Mouse (Mus musculus): ENCODE results near the gene Asb18.
A peak's percentile ranks its signal among the peaks of the same experiment; 100 is the strongest.

Gene Asb18

DNA sequence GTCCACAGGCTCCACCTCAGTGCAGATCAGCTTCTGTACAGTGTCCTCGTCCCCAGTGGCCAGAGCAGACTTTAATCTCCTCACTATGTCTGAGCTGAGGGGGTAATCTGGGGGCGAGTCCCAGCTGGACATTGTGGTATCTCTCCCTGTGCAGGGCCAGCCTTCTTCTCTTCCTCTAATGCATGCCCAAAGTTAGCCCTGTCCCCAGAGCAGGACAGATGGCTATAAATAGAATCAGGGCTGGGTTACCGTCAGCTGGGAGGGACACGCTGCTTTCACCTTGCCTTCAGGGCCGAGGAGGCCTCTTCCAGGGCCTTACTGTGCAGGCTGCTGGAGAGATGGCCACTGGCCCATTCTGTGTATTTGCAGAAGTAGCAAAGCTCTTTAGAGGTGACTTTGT lies at the start of gene Asb18:
TSS of gene Asb18 (minus strand) at position 221 of the 400 bp plus-strand sequence.
- no peak for DNase-seq (ENCODE audit: low spot score)

DNA sequence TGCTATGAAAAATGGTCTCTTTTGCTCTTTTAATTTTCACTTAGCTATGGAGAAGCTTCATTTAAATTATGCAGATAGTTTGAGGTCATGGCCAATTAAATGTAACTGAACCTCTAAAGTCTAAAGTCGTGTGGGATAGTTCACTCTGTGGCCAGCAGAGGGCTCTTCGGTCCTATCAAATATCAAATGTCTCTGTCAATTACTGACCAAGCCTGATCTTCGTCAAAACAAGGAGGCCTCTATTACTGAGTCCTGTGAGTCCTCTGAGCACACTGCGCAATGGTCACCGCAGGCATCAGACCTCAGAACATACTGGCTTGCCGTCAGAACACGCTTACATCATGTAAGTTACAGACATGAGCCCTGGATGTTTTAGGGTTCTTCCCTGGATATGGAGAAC lies 46.1 kb upstream of the Asb18 start:
- DNase-seq (ENCODE audit: low spot score) = peak; percentile 75

DNA sequence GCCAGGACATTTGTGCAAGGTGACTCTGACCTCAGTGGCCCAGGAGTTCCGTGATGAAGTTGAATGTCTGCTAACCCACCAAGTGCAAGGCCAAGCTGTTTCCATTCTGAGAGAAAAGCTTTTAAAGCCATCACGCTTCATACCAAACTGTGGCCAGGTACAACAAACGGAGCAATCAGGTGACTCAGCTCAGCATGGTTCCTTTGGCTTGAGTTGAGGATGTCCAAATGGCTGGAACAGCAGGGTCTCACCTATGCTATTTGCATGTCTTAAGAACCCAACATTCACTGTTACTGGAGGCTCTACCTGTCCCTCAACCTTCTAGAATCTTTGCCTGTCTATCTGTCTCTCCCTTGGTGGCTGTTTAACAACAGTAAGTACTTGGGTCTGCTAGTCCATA lies 45.6 kb upstream of the Asb18 start:
- DNase-seq (ENCODE audit: low spot score) = no peak

DNA sequence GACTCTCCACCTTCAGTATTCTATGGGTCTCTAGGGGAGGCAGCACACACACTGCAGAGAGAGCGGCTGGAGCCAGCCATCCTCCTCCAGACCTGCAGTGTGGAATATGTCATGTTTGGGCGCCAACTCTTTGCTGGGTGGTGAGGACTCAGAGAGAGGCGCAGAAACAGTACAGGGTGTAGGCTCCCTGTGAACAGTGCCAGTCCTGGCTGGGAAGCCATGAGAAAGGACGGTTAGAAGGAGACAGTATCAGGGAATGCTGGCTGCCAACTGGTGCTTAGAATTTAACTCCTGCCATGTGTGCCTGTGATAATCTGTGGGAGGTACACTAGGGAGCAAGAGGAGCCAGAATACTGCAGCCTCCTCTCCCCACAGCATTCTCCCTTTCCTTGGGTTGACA lies 40.5 kb upstream of the Asb18 start:
- DNase-seq (ENCODE audit: low spot score) = peak; percentile 66

DNA sequence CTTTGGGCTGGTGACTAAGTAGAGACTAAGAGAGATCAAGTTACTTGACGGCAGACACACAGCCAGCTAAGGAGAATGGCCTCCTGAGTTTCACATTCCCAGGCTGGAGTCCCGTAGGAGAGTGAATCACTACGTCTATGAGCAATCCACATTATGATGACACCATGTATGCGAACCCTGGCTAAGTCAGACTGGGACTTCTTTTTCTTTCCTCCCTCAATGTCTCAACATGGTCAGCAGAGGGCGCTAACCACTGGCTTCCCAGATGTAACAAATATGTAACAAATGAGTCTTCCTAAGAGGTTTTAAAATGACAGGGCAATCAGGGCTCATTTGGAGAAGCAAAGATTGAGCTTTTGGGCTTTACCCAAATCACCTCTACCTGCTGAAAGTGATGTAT lies 36.9 kb upstream of the Asb18 start:
- peak; percentile 21 for DNase-seq (ENCODE audit: low spot score)

DNA sequence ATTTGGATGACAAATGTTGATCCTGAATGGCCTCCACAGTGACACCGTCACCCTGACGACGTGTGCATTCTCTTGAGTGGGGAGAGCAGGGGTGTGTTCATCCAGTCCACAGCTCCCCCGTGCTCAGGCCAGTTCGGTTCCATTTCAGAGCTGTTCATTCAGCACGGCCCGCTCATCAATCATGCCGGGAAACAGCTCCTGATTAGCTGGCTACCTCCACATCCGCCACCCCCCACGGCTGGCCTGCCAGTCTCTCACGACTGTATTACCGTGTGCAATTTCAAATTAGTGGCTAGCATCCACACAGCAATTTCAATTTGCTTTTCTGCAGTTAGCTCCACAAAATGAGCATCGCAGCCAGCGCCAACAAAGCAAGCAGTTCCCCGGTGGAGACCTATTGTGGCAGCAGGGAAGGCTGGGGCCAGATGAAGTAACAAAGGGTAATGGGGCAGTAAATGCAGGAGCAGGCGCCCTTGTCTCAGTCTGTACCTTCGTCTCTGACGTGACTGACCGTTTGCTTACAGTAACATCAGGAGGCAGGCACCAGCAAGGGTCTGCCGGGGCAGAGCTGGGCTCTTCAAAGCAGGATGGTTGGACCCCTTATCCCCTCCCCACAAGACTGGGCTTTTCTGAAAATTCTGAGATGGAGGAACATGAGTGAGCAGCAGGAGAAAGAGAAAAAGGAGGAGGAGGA lies 35.7 kb upstream of the Asb18 start:
- no peak for DNase-seq (ENCODE audit: low spot score)

DNA sequence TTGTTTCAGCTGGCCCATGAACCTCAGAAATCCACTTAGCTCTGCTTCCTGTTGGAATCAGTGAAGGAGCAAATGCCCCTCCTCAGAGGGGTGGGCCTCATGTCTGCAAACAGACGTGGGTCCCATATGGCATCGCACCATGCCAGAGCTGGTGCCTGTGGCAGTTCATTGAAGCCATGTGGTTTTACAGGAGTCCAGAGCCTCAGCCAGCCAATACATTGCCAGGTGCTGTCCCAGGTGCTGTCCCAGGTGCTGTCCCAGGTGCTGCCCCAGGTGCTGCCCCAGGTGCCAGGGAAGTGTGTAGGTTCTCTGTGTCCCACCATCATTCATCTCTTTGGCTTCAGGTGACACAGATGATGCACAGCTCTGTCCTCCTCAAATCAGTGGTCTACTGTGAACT lies 13.8 kb upstream of the Asb18 start:
- DNase-seq (ENCODE audit: low spot score) = no peak

DNA sequence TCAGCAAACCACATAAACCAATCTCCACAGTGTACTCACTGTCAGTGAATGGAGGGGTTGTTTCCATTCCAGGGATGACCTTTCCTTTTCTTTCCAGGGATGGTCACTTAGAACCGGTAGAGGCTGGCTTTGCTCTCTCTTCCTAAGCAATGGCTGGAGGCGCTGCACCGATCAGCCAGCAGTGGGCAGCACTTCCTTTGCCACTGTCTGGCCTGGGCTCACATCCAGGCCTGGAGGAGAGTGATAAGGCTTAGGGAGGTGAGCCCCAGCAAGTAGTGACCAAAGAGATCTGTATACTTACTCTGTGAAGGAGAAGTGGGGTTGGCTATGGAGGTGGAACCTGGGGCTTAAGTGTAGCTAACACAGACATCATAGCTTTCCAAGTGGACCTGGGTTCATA lies 12.5 kb upstream of the Asb18 start:
- DNase-seq (ENCODE audit: low spot score) = no peak

DNA sequence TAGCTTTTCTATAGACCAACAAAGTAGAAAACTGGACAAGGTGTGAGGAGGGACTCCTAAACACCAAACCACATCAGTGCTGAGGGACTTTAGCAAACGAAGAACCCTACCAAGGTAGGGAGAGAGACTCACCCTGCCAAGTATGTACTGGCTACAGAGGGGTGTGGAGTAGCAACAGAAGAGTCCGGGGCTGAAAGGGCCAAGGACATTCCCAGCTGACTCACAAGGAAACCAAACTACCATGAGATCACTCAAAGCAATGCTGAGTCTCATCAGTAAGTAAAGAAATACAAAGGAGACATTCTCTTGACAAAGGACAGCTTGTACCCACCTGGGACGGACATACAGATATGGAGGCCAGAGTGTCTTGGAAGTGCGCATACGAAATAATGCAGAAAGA lies 5.9 kb upstream of the Asb18 start:
- no peak for DNase-seq (ENCODE audit: low spot score)

DNA sequence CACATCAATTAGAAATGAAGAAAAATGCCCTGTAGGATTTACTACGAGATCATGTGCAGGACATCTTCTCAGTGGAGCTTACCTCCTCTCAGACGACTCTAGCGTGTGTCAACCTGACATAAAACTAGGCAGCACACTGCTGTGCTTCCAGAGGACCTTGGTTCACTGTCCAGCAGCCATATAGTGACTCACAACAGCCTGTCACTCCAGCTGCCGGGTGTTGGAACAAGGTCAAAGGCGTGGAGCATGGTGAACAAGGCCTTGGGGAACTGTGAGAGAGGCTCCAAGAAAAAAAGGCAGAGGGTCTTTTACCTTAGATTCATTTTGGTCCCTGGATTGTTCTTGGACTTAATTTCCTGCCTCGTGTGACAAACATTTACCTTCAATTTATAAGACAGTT lies 3.6 kb upstream of the Asb18 start:
- DNase-seq (ENCODE audit: low spot score) = no peak

DNA sequence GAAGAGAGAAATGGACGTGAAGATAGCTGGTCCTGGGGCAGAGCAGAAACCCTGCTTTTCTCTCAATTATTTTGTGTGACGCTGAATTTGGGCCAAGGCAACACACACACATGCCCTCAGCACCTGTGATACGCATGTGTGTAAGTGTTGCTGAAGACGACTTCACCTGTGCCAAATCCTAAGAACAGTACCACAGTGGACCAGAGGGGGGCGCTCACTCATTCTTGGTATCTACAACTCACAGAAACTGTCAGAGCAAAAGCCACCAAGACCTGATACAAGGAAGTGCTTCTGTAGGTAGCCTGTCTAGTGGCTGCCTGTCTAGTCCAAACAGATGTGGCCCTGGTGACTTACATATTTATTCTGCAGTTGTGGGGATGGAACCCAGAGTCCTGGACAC lies 1.2 kb downstream of the Asb18 start:
- no peak for DNase-seq (ENCODE audit: low spot score)

DNA sequence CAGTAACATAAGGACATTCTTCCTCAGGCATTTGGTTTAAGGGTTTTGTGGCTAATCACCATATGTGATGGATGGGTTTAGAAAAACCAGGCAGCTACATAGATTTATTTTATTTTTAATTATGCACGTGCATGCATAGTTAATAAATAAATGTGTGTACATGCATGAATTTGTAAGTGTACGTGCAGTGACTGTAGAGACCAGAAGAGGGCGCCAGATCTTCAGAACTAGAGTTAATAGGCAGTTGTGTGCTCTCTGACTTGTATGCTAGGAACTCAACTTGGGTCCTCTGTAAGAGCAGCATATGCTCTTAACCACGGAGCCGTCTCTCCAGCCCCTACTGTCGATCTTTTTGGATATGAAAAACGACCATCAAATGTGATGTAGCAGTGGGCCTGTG lies 1.6 kb downstream of the Asb18 start:
- DNase-seq (ENCODE audit: low spot score) = no peak

DNA sequence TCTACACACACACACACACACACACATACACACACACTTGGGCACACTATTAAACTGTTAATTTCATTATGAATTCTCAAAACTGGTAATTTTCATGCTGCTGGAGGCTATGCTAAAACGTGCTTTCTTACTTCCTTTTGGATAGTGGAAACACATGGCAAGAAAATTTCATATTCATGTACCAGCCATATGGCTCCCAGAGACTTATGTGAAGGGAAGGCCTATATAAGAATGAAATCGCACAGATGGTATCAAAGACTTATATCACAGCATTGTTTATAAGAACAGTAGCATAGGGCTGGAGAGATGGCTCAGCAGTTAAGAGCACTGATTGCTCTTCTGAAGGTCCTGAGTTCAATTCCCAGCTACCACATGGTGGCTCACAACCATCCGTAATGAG lies 2.3 kb downstream of the Asb18 start:
- no peak for DNase-seq (ENCODE audit: low spot score)

DNA sequence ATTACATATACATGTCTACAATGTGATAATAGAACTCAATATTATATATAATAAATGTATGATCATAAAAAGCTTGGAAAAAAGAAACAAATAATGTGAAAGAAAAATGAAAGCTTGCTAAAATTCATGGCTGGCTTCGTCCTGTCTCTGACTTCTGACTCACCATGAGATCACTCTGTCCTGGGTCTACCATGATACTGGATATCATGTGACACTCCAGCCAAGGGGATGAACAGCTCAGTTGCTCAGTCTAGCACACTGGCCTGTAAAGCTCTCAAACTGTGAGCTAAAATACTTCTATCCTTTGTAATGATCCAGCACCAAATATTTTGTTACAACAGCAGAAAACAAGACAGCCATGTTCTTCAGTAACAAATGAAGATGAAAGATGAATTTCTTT lies 4.4 kb downstream of the Asb18 start:
- DNase-seq (ENCODE audit: low spot score) = no peak

DNA sequence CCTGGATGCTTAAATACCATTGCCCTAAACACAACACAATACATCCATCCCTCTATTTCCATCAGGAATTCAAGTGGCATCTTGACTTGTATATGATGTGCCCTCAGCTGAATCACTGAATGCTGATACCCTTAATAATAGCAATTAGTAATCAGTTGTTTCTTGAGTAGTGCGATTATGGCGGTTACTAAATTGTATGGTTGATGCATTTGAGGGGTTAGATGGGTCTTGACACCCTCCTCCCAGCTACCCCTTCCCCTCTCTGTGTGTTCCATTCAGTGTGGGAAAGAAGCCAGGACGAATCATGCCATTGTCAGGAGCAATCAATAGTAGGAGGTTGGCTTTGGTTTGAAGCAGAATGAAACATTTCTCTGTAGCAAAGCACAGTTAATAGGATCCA lies 5.3 kb downstream of the Asb18 start:
- no peak for DNase-seq (ENCODE audit: low spot score)

DNA sequence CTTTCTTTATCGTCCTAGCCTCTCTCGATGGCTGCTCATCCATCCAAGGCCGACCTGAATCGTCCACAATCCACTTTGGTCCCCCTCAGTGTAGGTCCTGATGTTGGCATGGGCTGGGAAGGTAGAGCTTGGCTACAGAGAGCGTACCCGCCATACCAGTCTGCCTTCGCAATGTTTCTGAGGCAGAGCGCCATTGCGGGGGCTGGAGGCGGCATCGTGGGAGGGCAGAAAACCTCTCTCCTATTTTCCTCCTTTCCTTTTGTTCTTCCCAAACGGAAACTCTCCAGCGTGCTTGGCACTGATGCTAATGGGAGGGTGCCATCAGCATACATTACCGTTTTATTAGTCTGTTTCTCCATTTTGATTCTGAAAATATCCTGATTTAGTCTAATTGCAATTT lies 7.8 kb downstream of the Asb18 start:
- DNase-seq (ENCODE audit: low spot score) = peak; percentile 31

DNA sequence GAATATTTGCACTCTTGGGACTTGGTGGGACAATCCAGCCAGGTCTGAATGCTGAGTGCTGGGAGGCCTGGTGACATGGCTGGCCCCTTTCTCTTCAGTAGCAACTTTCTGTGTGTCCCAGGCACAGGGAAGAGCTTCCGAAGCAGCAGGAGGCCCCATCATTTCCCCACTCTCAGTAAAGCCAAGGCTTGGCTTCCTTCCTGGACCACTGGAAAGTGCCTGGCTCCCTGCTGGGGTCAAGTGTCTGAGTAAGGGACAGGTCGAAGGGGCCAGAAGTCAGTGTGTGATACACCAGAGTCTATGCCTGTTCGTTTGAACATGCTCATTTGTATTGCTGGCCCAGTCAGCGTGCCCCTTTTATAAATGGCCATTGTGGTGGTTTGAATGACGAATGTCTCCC lies 13.5 kb downstream of the Asb18 start:
- no peak for DNase-seq (ENCODE audit: low spot score)

DNA sequence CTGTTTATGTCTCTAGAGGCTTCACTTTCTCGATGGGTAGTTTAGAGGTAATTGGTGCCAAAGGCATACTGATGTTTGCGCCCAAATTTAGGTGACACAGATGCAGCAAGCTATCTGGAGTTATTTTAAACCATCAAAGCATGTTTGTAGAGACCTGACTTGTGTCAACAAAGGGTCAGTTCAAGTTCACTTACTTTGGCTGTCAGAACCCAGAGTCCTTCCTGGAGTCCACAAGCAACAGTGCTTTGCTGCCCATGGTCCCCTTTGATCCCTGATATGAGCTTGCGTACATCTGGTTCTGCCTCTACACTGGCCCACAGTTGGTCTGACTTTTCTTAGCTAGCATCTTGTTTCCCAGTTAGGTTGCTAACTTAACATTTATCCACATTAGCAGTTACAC lies 14.6 kb downstream of the Asb18 start:
- DNase-seq (ENCODE audit: low spot score) = no peak

DNA sequence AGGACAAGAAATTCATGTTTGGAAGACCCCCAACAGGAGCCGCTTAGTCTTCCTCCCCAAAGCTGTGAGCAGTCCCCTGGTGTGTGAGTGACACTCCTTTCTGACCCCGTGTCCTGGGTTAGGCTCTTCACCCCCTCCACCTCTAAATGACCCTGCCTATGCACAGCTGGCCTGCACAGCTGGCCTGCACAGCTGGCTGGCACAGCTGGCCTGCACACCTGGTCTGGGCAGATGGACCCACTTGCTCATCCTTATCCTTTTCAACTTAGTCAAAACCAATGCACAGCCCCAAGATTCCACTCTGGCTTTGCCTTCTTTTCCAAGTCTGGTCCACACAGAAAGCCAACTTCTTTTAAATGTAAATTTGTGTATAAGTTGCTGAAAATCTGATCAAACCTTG lies 15.8 kb downstream of the Asb18 start:
- no peak for DNase-seq (ENCODE audit: low spot score)

DNA sequence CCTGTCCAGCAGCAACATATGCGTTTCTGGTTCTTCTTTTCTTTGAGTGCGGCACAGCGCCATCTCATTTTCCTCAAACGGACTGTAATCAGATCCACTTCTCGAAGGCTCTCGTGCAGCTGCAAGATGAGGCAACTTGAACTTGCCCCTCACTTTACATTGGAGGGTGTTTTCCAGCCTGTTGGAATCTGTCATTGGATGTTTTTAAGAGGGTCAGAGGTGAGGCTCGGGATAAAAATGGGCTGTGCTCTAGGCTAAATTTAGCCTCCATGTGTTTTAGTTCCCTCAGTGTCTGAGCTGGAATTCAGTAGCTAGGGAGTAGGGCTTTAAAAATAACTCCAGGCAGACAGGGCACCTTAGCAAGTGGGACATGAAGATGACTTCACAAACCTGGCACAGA lies 16.4 kb downstream of the Asb18 start:
- no peak for DNase-seq (ENCODE audit: low spot score)

DNA sequence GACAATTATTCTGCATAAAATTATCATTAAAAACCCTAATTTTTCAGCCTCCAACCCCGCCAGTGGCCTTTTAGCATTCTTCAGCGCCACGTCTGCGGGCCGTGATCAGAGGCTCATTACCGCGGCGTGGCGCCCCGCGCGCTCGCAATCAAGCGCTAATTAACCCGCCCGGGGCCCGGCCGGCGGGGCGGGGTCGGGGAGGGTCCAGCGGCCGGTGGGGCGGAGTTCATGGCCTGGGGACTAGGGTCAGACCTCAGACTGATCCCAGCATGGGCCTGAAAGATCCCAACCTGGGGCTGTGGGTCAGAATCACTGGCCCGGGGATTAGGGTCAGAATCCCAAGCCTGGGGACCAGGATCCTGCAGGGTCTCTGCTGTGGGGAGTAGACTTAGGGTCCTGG lies 22.2 kb downstream of the Asb18 start:
- no peak for DNase-seq (ENCODE audit: low spot score)

DNA sequence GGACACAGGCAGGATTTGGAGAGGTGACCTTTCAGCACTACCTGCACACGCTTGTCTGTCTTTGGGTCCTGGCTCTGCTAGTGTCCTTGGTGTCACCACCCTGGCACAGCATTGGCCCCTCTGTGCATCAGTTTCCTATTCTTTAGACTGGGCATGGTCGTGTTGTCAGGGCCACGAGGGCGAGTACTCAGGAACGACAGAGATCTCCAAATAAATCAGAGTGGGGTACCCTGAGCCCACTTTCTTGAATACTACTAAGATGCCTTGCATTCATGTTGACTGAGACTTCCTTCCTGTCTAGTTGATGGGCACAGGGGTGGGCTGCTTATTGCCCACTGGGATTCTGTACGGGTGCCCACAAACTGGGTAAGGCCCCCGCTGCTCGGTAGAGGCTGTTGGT lies 37.2 kb downstream of the Asb18 start:
- DNase-seq (ENCODE audit: low spot score) = no peak

DNA sequence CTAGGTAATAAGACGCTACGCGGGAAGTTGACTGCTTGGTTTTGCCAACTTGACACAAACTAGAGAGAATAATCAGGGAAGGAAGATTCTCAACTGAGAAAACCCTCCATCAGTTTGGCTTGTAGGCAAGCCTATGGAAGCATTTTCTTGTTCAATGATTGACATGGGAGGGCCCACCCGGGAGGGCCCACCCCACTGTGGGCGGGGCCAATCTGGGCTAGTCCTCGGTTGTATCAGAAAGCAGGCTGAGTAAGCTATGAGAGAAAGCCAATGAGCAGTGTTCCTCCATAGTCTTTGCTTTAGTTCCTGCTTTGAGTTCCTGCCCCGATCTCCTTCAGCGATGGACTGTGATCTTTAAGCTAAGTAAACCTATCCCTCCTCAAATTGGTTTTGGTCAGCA lies 38.1 kb downstream of the Asb18 start:
- DNase-seq (ENCODE audit: low spot score) = no peak

DNA sequence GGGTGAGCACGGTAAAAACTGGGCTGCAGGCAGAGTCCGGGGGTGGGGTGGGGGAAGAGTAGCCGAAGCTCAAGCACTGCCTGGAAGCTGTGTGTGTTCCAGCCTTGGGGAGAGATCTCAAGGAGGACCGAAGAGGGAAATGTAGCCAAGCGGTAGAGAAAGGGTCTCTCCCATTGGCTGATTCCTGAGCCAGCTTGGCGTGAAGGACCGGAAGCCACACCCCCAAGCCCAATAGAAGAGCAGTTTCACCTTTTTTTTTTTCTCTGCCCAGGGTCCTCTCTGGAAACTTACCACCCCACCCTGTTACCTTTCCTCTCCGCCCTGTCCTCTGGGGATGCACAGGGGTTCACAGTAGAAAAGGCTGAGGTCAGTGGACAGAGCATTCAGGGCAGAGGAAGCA lies 39.9 kb downstream of the Asb18 start:
- no peak for DNase-seq (ENCODE audit: low spot score)

DNA sequence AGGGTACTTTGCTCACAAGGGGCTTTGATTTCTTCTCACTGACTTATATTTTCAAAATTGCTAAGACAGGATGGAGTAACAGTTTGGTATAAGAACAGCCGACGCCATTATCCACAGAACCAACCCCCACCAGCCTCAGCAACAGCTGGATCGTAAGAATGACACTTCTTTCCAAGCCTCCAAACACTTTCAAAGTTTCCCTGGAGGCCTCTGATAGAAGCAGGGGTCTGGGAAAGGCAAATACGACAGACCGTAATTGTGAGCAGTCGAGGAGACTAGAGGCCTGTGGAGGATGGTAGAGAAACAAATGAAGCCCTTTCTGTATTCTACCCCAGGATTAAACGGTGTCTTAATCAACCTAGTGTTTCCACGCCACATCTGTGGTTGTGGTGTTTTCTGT lies 42.6 kb downstream of the Asb18 start:
- no peak for DNase-seq (ENCODE audit: low spot score)

All from layer of hippocampus, adult 11-12 months (tissue).